Mouse (Mus musculus) bone marrow, adult 2 months (tissue): ENCODE measurements around the gene Mgat2. TPM values are rescaled to one million over a fixed set of nuclear protein-coding genes. Genes with fewer than 3 reads are reported as not detected.

Source experiments
- H3K27ac ChIP-seq: fragments of 200-500 bp; 2 replicates; pipeline ENCODE4 v1.5.1; 2012; ENCODE audit warnings: low read depth, mild to moderate bottlenecking, control low read depth, inconsistent platforms, low read length; ENCODE audit not compliant: control insufficient read depth, poor library complexity, insufficient read depth
- H3K4me1 ChIP-seq: fragments of 200-500 bp; 2 replicates; pipeline ENCODE4 v1.6.1; 2011; ENCODE audit warnings: low read length; ENCODE audit not compliant: control insufficient read depth, insufficient read depth
- H3K4me3 ChIP-seq: fragments of 200-500 bp; replicated peaks from 2 replicates; pipeline ENCODE3; 2011; ENCODE audit warnings: mild to moderate bottlenecking, low read depth, low read length, control low read depth; ENCODE audit not compliant: control insufficient read depth
- CTCF ChIP-seq: fragments of 200-500 bp; IDR thresholded peaks from 2 replicates; pipeline ENCODE4 v1.5.1; 2011; ENCODE audit warnings: low read length, control low read depth; ENCODE audit not compliant: control insufficient read depth, insufficient read depth
- POLR2A ChIP-seq: fragments of 200-500 bp; IDR thresholded peaks from 2 replicates; pipeline ENCODE4 v1.6.1; 2011; ENCODE audit warnings: low read depth, mild to moderate bottlenecking, control low read depth, low read length, borderline replicate concordance; ENCODE audit not compliant: control insufficient read depth
- WGBS: fragments of 180-500 bp; shearing (Covaris S2); methylation state at CpG from one replicate; pipeline ENCODE4 v1.1.7; 2018; 5-methylcytosine and 5-hydroxymethylcytosine counted together
- polyA plus RNA-seq: library from polyadenylated mRNA; stranded (reverse); fragments of >200 nt; gene quantifications from 2 replicates; pipeline ENCODE4 v1.2.4, GENCODE M21; 2011; ENCODE audit warnings: low replicate concordance; ENCODE audit not compliant: missing spikeins, insufficient read depth, insufficient read length

Gene Mgat2
- polyA plus RNA-seq, 1 experiment: 13.2 TPM

DNA sequence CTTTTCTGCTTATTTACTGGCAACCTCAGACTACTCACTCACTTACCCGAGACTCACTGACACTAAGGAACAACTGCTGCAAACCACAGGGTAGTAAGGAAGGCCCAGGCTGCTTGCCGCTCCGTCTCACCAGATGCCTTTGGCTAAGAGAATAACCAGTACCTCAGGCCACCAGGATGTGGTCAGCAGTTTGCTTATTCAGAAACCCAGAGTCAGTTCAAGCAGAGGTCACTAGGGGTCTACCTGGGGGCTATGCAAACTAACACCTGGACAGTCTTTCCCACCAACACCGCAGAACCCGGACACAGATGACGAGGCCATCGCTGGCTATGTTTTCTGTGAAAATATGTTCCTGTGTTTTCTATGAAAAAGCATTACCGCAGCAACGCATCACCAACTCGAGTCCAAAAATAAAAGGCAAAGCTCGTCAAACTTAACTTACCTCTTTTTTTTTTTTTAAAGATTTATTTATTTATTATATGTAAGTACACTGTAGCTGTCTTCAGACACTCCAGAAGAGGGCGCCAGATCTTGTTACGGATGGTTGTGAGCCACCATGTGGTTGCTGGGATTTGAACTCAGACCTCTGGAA lies 29.3 kb downstream of the Mgat2 start:
- H3K27ac ChIP-seq: no peak overlapping the region
- no peak overlapping the region for H3K4me3 ChIP-seq
- TF ChIP-seq POLR2A (no peak), CTCF (no peak)
- whole genome bisulfite sequencing: 85% methylated on average over 13 of the region's 13 CpGs
- peaks cover 2% of the 10 kb centered on the region for H3K4me1 ChIP-seq

DNA sequence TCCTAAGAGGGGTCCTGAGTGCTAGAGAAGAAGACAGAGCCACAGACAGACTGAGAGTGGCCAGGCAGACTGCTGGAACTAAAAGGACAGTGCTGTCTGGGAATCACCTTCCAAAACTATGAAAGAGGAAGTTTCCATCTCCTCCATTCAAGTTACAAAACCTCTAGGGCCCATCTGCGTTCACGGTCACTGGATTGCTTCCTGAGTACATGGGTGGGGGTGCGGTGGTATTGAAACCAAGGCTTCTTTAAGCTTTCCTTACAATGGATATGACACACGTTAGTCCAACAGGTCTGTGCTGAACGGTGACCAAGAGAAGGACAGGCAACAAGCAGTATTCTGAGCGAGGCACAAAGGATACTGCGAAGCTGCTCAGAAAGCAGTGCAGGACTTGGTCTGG lies 30.4 kb downstream of the Mgat2 start:
- H3K4me3 ChIP-seq: no peak overlapping the region
- 52% methylated on average over 7 of the region's 7 CpGs for WGBS
- peaks cover 2% of the 10 kb centered on the region for H3K4me1 ChIP-seq
- H3K27ac ChIP-seq: no peak overlapping the region
- no peak for TF ChIP-seq CTCF
- no peak for TF ChIP-seq POLR2A

DNA sequence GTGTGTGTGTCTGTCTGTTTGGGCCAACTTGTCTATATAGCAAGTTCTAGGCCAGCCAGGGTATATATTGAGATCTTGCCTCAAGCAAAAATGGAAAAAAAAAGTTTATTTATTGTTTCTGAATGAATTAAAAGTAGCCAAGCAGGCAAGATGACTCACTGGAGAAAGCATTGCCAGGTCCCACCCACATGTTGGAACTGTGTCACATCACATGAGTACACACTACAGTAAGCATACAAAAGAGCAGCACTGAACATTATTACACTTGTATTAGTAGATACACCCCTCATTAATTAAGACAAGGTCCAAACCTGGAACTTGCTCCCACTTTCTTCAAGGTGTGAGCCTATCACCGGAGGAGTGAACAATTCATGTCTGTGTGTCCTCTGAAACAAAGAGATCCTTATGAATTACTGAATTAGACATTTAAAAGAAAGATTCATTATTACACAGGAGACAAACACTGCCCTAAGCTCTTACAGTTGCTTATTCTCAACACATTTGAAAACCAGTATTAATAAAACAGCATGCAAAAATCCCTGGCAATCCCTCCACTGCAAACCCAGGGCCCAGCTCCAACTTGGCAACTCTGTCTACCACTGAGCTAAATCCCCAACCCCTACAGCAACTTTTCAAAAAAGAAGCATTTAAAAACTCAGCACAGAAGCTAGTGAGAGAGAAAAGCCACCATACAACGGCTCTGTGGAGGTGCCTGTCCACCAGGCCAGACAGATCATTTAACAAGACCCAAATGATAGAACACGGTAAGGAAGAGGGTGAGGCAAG lies 31.2 kb downstream of the Mgat2 start:
- whole genome bisulfite sequencing: 65% methylated on average over 3 of the region's 3 CpGs
- TF ChIP-seq POLR2A: no peak
- TF ChIP-seq CTCF: no peak
- H3K27ac ChIP-seq: no peak overlapping the region
- peaks cover 2% of the 10 kb centered on the region for H3K4me1 ChIP-seq
- no peak overlapping the region for H3K4me3 ChIP-seq

DNA sequence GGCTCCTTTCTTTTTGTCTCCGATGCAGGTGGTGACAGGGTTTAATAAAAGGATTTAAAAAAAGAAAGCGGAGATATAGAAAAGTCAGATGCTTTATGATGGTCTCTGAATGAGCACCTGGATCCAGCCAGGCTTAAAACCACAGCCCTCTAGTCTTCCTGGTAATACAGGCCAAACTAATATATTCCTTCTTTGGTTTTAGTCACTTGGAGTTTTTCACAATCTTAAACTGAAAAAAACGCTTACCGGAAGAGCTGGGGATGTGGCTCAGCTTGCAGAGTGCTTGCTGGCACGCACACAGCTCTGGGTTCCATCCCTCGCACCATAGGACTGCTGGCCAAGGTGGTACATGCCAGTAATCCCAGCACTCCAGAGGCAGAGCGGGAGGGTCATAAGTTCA lies 32.6 kb downstream of the Mgat2 start:
- Histone ChIP-seq H3K4me1 (peaks cover 2% of the 10 kb centered on the region), H3K27ac (no peak overlapping the region), H3K4me3 (no peak overlapping the region)
- 77% methylated on average over 7 of the region's 7 CpGs for WGBS
- TF ChIP-seq CTCF: no peak
- TF ChIP-seq POLR2A: no peak

DNA sequence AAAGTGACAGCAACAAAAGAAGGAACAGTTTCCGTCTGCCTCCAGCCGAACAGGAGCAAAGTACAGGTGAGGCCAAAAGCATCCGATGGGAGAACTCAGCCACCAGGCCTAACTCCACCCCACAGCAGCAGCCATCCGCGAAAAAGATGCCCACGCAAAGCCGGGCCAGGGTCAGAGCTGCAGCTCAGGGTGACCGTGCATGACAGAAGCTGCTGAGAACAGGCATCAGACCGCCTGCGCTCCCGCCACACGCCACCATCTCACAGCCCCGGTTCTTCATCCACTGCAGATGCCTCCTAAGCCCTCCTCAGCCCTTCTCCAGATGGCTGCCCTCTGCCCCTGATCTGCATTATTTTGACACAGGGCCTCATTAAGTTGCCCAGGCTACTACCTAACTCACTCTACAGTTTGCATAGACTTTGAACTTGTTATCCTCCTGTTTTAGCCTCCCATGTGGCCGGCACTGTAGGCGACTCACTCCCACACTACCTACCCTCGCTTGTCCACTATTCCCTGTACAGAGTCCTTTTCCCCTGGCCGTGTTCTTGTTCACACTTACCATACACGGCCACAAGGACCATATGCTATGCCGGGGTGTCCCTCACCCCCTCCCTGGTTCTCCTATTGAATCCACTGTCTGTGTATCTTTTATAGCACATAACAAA lies 36.8 kb downstream of the Mgat2 start:
- Histone ChIP-seq H3K4me3 (no peak overlapping the region), H3K4me1 (no peaks in the 10 kb centered on the region; the same call in 1 of the 2 replicates), H3K27ac (0 out of 2 replicates have a peak overlapping the region, but pooled peaks have one; percentile 7)
- no peak for TF ChIP-seq CTCF
- no peak for TF ChIP-seq POLR2A
- 92% methylated on average over 19 of the region's 19 CpGs for WGBS

DNA sequence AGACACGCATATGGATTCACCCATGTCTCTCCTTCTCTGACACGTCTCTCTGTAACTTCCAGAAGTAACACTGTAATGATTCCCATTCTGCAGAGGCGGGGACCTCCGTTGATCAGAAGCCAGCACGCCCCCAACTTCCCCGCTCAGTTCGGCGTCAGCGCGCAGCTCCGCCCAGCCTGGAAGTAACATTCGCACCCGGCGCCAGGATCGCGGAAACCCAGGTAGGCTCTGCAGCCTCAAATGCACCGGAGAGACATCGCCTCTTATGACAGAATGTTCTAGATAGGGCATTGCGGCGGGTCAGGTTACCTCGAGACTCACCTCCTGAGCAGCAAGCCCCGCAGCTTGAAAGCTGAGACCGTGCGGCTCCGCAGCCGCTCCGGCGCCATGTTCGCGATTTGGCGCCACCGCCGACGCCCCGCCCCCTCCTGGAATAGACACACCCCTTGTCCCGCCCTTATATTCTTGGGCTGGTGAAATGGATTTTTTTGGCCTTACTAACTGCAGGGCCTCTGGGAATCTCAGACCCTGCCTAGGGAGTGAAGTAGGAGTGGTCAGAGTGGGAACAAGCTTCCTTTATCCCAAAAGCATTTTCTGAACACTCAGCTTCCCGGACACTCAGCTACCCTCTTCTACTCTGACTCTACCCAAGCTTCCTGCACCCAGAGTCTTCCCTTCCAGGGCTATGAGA lies 44.0 kb downstream of the Mgat2 start, which contains the start of gene Pole2:
TSS of gene Pole2 (minus strand) at position 420 of the 691 bp plus-strand sequence.
- TF ChIP-seq CTCF (no peak), POLR2A (peak; percentile 63; the same call in 1 of the 2 replicates)
- no peaks in the 10 kb centered on the region for H3K4me1 ChIP-seq
- under 1% methylated on average over 37 of the region's 37 CpGs for WGBS
- peak within 1 kb of the TSS; percentile 56 for H3K27ac ChIP-seq
- H3K4me3 ChIP-seq: peak within 1 kb of the TSS; percentile 92

DNA sequence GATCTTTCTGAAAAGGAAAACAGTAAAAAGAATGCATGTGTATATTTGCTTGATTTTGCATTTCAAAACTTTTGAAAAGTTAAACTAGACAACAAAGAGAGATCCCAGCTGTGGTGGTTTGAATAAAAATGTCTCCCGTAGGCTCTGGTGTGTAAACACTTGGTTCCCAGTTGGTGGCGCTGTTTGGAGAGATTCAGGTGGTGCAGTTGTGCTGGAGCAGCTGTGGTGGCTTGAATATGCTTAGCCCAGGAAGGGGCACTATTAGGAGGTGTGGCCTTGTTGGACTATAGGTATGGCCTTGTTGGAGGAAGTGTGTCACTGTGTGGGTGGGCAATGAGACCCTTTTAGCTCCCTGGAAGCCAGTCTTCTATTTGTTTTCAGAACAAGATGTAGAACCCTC lies 45.3 kb downstream of the Mgat2 start:
- TF ChIP-seq POLR2A (no peak), CTCF (peak; percentile 45; the same call in 1 of the 2 replicates)
- WGBS: 52% methylated on average over 2 of the region's 2 CpGs
- H3K27ac ChIP-seq: no peak overlapping the region
- H3K4me3 ChIP-seq: no peak overlapping the region
- no peaks in the 10 kb centered on the region for H3K4me1 ChIP-seq
